Mouse (Mus musculus) hindbrain, embryonic 15.5 days (tissue): ENCODE measurements around the gene Wdr72. TPM values are rescaled to one million over a fixed set of nuclear protein-coding genes. Genes with fewer than 3 reads are reported as not detected.

Experiments used
- ATAC-seq: fragments of 200-750 bp; cut with Nextera tagmentation; 2 replicates; pipeline ENCODE4 v1.8.0; 2017; ENCODE audit warnings: low read depth, moderate number of reproducible peaks, moderate TSS enrichment; ENCODE audit not compliant: low FRiP score
- H3K27ac ChIP-seq: fragments of 300-500 bp; sonication (generic); replicated peaks from 2 replicates; pipeline ENCODE4 v1.5.1; 2015; ENCODE audit warnings: mild to moderate bottlenecking, inconsistent platforms
- H3K27me3 ChIP-seq: fragments of 300-500 bp; sonication (generic); 2 replicates; pipeline ENCODE4 v1.6.1; 2015; ENCODE audit warnings: control low read depth, inconsistent platforms
- H3K36me3 ChIP-seq: fragments of 300-500 bp; sonication (generic); 2 replicates; pipeline ENCODE4 v1.6.1; 2015; ENCODE audit warnings: control low read depth, inconsistent platforms
- H3K4me1 ChIP-seq: fragments of 300-500 bp; sonication (generic); replicated peaks from 2 replicates; pipeline ENCODE4 v1.6.1; 2015; ENCODE audit warnings: control low read depth, inconsistent platforms
- H3K4me2 ChIP-seq: fragments of 300-500 bp; sonication (generic); 2 replicates; pipeline ENCODE4 v1.6.1; 2015; ENCODE audit warnings: moderate library complexity, mild to moderate bottlenecking, inconsistent platforms
- H3K4me3 ChIP-seq: fragments of 300-500 bp; sonication (generic); 2 replicates; pipeline ENCODE4 v1.5.1; 2015; ENCODE audit warnings: mild to moderate bottlenecking, inconsistent platforms
- H3K9ac ChIP-seq: fragments of 300-500 bp; sonication (generic); 2 replicates; pipeline ENCODE4 v1.6.1; 2015; ENCODE audit warnings: inconsistent platforms
- H3K9me3 ChIP-seq: fragments of 300-500 bp; sonication (generic); 2 replicates; pipeline ENCODE4 v1.6.1; 2016; ENCODE audit warnings: control low read depth, inconsistent platforms
- WGBS: fragments of 180-500 bp; shearing (Covaris S2); methylation state at CpG from one replicate; pipeline ENCODE4 v1.1.7; 2015; 5-methylcytosine and 5-hydroxymethylcytosine counted together
- polyA plus RNA-seq: library from polyadenylated mRNA; unstranded; fragments of >200 nt; fragmentation: Nextera tagmentation; extraction: Ambion mirVana; gene quantifications from 2 replicates; pipeline ENCODE4 v1.2.1, GENCODE M21; 2015

The Wdr72 gene
- polyA plus RNA-seq: 0.90 and 0.97 TPM in 2 replicates

DNA sequence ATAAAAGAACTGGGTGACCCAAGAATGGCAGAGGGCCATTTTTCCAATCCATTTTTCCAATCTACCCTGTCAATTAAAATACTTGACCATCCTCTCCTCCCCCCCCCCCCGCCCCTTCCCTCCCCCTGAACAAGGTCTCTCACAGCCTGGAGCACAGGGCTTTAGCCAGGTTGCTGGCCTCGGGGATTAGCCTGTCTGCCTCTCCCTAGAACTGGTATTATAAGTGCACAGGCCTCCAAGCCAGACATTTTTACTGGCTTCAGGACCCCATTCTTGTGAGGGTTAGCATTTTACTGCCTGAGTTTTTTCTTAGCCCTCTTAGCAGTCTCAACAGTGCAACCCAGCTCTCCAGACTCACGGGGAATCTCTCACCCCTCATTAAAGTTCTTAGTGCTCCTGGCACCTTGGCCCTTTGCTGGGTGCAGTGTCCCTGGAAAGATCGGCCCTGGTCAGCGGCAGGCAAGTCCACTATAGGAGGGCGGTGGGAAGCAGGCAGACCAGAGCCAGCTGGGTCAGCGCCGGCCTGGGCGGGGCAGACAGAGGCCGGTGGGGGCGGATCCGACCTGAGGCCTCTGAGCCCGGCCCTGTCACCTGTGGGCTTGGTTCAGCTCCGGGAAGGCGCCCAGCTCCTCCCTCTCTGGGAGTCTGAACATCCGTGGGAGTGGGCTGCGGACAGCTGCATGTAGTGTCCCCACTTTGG lies at the start of gene Wdr72:
TSS of gene Wdr72 (plus strand) at position 596 of the 700 bp plus-strand sequence.
- no peak for ATAC-seq
- 0 out of 2 replicates have a peak, but pooled peaks cover 2% of the 10 kb centered on the region for H3K27me3 ChIP-seq
- 8% methylated on average over 17 of the region's 17 CpGs for WGBS
- H3K9ac ChIP-seq: no peak within 1 kb of the TSS
- no peak within 1 kb of the TSS for H3K27ac ChIP-seq
- H3K9me3 ChIP-seq: no peaks in the 10 kb centered on the region
- 0 out of 2 replicates have a peak, but pooled peaks cover 4% of the 10 kb centered on the region for H3K4me1 ChIP-seq
- peak within 1 kb of the TSS; percentile 51 for H3K4me2 ChIP-seq
- H3K4me3 ChIP-seq: peak within 1 kb of the TSS; percentile 22
- no peaks in the 10 kb centered on the region for H3K36me3 ChIP-seq

DNA sequence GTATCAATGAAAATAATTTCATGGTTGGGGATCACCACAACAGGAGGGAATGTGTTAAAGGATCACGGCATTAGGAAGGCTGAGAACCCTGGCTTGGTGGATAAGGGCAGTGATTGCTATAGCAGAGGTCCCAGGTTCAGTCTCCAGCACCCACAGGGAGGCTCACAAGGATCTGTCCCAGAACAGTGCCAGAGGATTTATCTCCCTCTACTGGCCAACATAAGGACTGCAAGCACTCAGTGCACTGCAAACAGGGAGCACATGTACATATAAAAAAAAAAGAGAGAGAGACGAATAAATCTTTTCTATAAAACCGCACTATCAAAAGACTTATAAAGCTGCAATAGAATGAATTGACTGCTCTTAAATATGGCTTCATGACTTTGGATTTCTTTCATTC lies 43.9 kb upstream of the Wdr72 start:
- no peak overlapping the region for H3K4me3 ChIP-seq
- WGBS: 83% methylated on average over 3 of the region's 3 CpGs
- no peaks in the 10 kb centered on the region for H3K9me3 ChIP-seq
- no peak for ATAC-seq
- no peaks in the 10 kb centered on the region for H3K36me3 ChIP-seq
- no peak overlapping the region for H3K4me2 ChIP-seq
- H3K9ac ChIP-seq: no peak overlapping the region
- no peaks in the 10 kb centered on the region for H3K27me3 ChIP-seq
- no peak overlapping the region for H3K27ac ChIP-seq
- peaks cover 6% of the 10 kb centered on the region; the same call in 1 of the 2 replicates for H3K4me1 ChIP-seq

GRCm38 (mm10) chr9:74066766-74067165 lies 43.4 kb upstream of the Wdr72 start:
- Histone ChIP-seq H3K36me3 (no peaks in the 10 kb centered on the region), H3K4me1 (peaks cover 6% of the 10 kb centered on the region; the same call in 1 of the 2 replicates), H3K9me3 (no peaks in the 10 kb centered on the region), H3K9ac (no peak overlapping the region), H3K4me2 (no peak overlapping the region), H3K4me3 (no peak overlapping the region), H3K27me3 (no peaks in the 10 kb centered on the region), H3K27ac (no peak overlapping the region)
- WGBS: 53% methylated on average over 10 of the region's 10 CpGs
- peak; percentile 63; the same call in 1 of the 2 replicates for ATAC-seq

GRCm38 (mm10) chr9:74075958-74076357 lies 34.2 kb upstream of the Wdr72 start:
- no peak for ATAC-seq
- no peaks in the 10 kb centered on the region for H3K27me3 ChIP-seq
- no peak overlapping the region for H3K9ac ChIP-seq
- 68% methylated on average over 2 of the region's 2 CpGs for WGBS
- no peak overlapping the region for H3K27ac ChIP-seq
- no peaks in the 10 kb centered on the region for H3K36me3 ChIP-seq
- no peaks in the 10 kb centered on the region for H3K9me3 ChIP-seq
- H3K4me3 ChIP-seq: no peak overlapping the region
- H3K4me2 ChIP-seq: no peak overlapping the region
- no peaks in the 10 kb centered on the region for H3K4me1 ChIP-seq

DNA sequence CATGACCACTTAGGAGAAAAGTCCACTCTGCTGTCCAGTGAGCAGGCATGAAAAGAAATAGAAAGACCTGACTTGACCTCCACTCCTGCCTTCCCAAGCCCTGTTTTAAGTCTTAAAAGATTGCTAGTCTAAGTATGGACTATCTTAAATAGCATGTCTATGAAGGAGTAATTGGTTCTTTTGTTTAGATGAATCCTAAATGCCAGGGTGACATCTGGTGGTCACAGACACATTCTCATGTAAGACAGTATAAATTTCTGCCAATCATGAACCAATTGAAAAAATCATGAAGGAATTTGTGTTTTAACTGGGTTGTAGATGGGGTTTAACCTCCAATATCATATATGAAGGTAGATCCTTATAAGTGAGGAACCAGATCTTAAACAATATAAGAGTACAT lies 31.7 kb upstream of the Wdr72 start:
- no peak overlapping the region for H3K4me2 ChIP-seq
- no peaks in the 10 kb centered on the region for H3K9me3 ChIP-seq
- ATAC-seq: no peak

GRCm38 (mm10) chr9:74080241-74080640 lies 29.9 kb upstream of the Wdr72 start:
- Histone ChIP-seq H3K27ac (no peak overlapping the region), H3K4me2 (no peak overlapping the region), H3K4me1 (no peaks in the 10 kb centered on the region), H3K9me3 (no peaks in the 10 kb centered on the region), H3K36me3 (no peaks in the 10 kb centered on the region), H3K4me3 (no peak overlapping the region), H3K9ac (no peak overlapping the region), H3K27me3 (no peaks in the 10 kb centered on the region)
- no peak for ATAC-seq
- 33% methylated on average over 5 of the region's 5 CpGs for WGBS

More for the DNA sequence above, 31.7 kb upstream of the Wdr72 start:
- Histone ChIP-seq H3K9ac (no peak overlapping the region), H3K27ac (no peak overlapping the region), H3K27me3 (no peaks in the 10 kb centered on the region), H3K4me3 (no peak overlapping the region), H3K36me3 (no peaks in the 10 kb centered on the region), H3K4me1 (no peaks in the 10 kb centered on the region)

DNA sequence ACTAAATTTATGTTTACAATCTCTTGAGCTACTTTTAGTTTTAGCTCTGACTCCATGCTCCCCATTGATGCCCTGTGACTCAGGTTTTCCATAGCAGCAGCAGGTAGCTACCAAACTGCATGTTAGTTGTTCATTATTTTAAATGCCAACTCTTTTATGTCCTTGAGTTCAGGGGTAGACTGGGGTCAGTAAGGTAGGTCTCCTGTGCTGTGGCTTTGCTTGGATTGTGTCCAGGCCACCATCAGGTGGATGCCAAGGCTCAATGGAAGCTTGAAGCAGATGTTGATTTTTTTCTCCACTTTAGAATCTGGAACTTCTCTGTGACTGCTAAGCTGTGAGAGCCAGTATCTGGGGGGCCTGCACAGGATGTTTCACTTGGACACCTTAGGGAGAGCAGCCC lies 8.6 kb upstream of the Wdr72 start:
- Histone ChIP-seq H3K36me3 (no peaks in the 10 kb centered on the region), H3K4me3 (no peak overlapping the region), H3K4me1 (no peaks in the 10 kb centered on the region), H3K27ac (no peak overlapping the region), H3K9ac (no peak overlapping the region), H3K27me3 (no peaks in the 10 kb centered on the region), H3K4me2 (no peak overlapping the region), H3K9me3 (peaks cover 5% of the 10 kb centered on the region; the same call in 1 of the 2 replicates)
- ATAC-seq: no peak

DNA sequence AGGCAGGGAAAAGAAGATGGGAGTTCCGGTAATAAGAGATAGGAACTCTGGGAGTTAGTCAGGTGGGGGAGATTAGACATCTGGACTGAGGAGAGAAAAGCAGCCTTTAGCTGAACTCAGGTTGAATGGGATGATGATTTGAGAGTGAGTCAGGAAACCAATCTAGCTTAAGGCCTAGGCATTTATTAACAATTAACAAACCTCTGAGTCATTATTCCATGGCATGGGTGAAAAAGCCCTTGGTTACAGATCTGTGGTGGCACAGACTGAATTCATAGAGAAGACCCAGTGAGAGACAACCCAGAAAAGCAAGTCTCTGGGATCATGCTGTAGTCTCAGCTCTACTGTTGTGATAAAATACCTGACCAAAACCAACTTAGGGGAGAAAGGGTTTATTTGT lies 7.5 kb upstream of the Wdr72 start:
- H3K27me3 ChIP-seq: no peaks in the 10 kb centered on the region
- H3K9ac ChIP-seq: no peak overlapping the region
- H3K4me3 ChIP-seq: no peak overlapping the region
- no peak for ATAC-seq
- no peak overlapping the region for H3K4me2 ChIP-seq
- H3K27ac ChIP-seq: no peak overlapping the region
- H3K36me3 ChIP-seq: no peaks in the 10 kb centered on the region
- no peaks in the 10 kb centered on the region for H3K4me1 ChIP-seq
- peaks cover 5% of the 10 kb centered on the region; the same call in 1 of the 2 replicates for H3K9me3 ChIP-seq
- 92% methylated on average over 1 of the region's 1 CpGs for WGBS

- no peak for ATAC-seq
- H3K4me2 ChIP-seq: peak overlapping the region; percentile 51
- H3K27ac ChIP-seq: no peak overlapping the region
- peak overlapping the region; percentile 22 for H3K4me3 ChIP-seq
- no peak overlapping the region for H3K9ac ChIP-seq
- H3K9me3 ChIP-seq: no peaks in the 10 kb centered on the region
- 6% methylated on average over 7 of the region's 7 CpGs for WGBS
- H3K4me1 ChIP-seq: 0 out of 2 replicates have a peak, but pooled peaks cover 4% of the 10 kb centered on the region
- H3K27me3 ChIP-seq: 0 out of 2 replicates have a peak, but pooled peaks cover 2% of the 10 kb centered on the region
- no peaks in the 10 kb centered on the region for H3K36me3 ChIP-seq
Measured at GRCm38 (mm10) chr9:74110461-74110816, 283 bp downstream of the Wdr72 start.

- no peak overlapping the region for H3K4me2 ChIP-seq
- H3K4me3 ChIP-seq: no peak overlapping the region
- no peak overlapping the region for H3K9ac ChIP-seq
- no peak overlapping the region for H3K27ac ChIP-seq
- 0 out of 2 replicates have a peak, but pooled peaks cover 2% of the 10 kb centered on the region for H3K27me3 ChIP-seq
- no peak for ATAC-seq
- 0 out of 2 replicates have a peak, but pooled peaks cover 4% of the 10 kb centered on the region for H3K4me1 ChIP-seq
- WGBS: 94% methylated on average over 9 of the region's 9 CpGs
- no peaks in the 10 kb centered on the region for H3K36me3 ChIP-seq
- H3K9me3 ChIP-seq: no peaks in the 10 kb centered on the region
Measured at GRCm38 (mm10) chr9:74112526-74112925, 2.4 kb downstream of the Wdr72 start.

GRCm38 (mm10) chr9:74126222-74126621 lies 16.1 kb downstream of the Wdr72 start:
- no peak overlapping the region for H3K27ac ChIP-seq
- no peaks in the 10 kb centered on the region for H3K36me3 ChIP-seq
- ATAC-seq: no peak
- H3K9me3 ChIP-seq: no peaks in the 10 kb centered on the region
- H3K27me3 ChIP-seq: no peaks in the 10 kb centered on the region
- no peaks in the 10 kb centered on the region for H3K4me1 ChIP-seq
- no peak overlapping the region for H3K9ac ChIP-seq
- no peak overlapping the region for H3K4me3 ChIP-seq
- no peak overlapping the region for H3K4me2 ChIP-seq
- 67% methylated on average over 5 of the region's 5 CpGs for WGBS

GRCm38 (mm10) chr9:74134010-74134409 lies 23.9 kb downstream of the Wdr72 start:
- ATAC-seq: no peak

DNA sequence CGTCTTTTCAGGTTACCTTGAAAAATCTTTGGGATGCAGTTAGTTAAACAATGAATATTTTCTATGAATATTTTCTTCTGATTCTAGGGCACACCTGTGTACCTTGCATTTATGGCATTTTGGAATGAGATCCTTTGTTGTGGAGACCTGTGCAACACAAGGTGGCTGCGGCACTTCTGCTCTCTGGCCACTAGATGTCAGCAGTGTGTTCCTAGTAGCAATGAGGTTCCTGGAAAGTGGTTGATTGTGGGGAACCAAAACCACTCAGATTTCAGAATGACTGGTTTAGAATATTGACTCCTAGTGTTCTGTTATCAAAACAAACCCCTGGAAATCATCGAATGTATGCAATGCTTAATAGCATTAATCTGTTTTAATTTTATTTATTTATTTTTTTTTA lies 31.7 kb downstream of the Wdr72 start:
- ATAC-seq: no peak
- H3K27me3 ChIP-seq: peaks cover 6% of the 10 kb centered on the region

More at GRCm38 (mm10) chr9:74134010-74134409, 23.9 kb downstream of the Wdr72 start:
- Histone ChIP-seq H3K9ac (no peak overlapping the region), H3K27me3 (no peaks in the 10 kb centered on the region), H3K27ac (no peak overlapping the region), H3K4me3 (no peak overlapping the region), H3K36me3 (no peaks in the 10 kb centered on the region), H3K4me2 (no peak overlapping the region), H3K4me1 (no peaks in the 10 kb centered on the region), H3K9me3 (no peaks in the 10 kb centered on the region)
- WGBS: 73% methylated on average over 2 of the region's 2 CpGs

More for the DNA sequence above, 31.7 kb downstream of the Wdr72 start:
- no peak overlapping the region for H3K4me2 ChIP-seq
- 7% methylated on average over 3 of the region's 3 CpGs for WGBS
- H3K9me3 ChIP-seq: no peaks in the 10 kb centered on the region
- H3K4me1 ChIP-seq: no peaks in the 10 kb centered on the region
- no peak overlapping the region for H3K9ac ChIP-seq
- no peak overlapping the region for H3K4me3 ChIP-seq
- no peaks in the 10 kb centered on the region for H3K36me3 ChIP-seq
- no peak overlapping the region for H3K27ac ChIP-seq
